Mouse (Mus musculus) T-helper 1 cell (primary cell): ENCODE data around the gene Vps13d.

ENCODE experiments used
- in situ Hi-C: fragments of 300-600 bp; cut with MboI, MseI; formaldehyde crosslinking; loops from one replicate; pipeline ENCODE4 v1.15.1; 2025; ENCODE audit warnings: high pct_unique_total_duplicates

Gene Vps13d

GRCm38 (mm10) chr4:145086509-145086908 is 108.3 kb downstream of the Vps13d start:
- in situ Hi-C loops = no loop called here

- in situ Hi-C loops = no loop called here
Measured at GRCm38 (mm10) chr4:145079324-145079723, 115.5 kb downstream of the Vps13d start.

- in situ Hi-C loops = no loop called here
Measured at GRCm38 (mm10) chr4:145074276-145074675, 120.5 kb downstream of the Vps13d start.

GRCm38 (mm10) chr4:145073728-145074127 is 121.1 kb downstream of the Vps13d start:
- in situ Hi-C loops = no loop called here

- in situ Hi-C loops = no loop called here
Measured at GRCm38 (mm10) chr4:145071942-145072341, 122.9 kb downstream of the Vps13d start.

DNA sequence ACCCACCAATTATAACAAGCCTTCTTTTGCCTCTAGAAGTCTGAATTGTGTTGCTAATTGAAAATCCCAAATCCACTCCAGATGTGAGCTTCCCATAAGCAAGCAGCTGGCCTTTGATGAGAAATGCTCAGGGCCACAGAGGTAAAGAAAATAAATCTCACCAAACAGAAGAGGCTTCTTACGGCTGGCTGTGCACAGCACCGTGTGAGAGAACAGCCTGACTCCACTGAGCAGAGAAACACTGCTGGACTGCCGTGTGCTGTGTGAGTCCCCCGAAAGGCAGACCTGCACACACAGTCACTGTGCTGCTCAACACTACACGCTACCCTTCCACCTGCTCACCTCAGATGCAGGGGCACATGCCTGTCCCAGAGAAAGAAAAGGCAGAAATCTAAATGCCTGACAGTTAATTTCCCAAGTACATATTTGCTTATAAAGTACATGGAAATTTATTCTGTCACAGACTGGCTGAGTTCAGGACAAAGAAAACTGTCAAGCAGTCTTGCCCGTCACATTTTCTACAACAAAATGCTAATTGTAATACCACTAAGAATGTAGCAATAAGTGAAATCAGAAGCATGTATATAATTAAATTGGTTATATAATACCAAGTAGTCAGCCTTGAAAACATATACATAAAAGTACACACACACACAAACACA is 127.7 kb downstream of the Vps13d start:
- in situ Hi-C loops = no loop called here

GRCm38 (mm10) chr4:145066336-145067018 is 128.3 kb downstream of the Vps13d start:
- in situ Hi-C loops = no loop called here

DNA sequence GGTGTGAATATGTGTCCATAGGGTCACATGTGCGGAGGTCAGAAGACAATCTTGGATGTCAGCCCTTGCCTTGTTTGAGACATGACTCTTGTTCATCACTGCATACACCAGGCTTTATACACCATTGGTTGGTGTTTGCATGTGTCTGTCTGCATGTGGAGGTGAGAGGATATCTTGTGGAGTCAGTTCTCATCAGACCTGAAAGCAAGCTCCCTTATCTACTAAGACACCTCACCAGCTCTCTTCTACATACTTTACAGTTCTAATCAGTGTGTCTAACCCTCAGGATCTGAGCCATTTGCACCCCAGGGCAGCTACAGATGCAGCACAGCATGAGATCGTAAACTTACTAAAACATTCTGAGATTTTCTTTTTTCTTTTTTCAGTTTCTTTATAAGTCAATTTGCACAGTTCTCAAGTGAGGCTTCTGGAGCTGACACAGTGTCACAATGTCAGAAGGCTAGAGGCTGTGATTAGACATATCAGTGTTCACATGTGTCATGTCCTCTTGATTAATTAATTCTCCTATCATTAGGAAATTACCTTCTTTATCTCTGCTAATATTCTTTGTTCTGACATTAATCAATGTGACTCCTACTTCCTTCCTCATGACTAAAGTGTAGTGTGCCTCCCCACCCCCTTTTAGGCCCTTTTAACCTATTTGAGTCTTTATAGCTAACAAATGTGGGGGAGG is 135.9 kb downstream of the Vps13d start:
- in situ Hi-C loops = no loop called here

DNA sequence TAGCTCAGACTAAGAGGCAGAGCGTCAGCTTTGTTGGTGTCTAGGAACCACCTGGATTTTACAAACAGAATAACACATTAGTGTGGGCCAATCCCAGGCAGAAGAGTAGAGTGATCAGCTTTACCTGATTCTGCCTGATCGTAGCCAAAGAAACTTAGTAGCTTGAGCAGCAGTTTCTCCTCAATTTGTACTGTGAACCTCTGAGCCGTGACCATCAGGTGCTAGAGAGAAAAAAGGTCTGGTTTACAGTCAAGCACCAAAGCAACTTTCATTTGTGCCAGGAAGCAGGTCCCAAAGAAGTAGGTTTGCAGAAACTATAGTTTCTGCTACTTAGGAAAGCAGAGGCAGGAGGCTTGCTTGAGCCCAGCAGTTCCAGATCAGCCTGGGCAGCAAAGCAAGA is 138.5 kb downstream of the Vps13d start:
- in situ Hi-C loops = no loop called here

DNA sequence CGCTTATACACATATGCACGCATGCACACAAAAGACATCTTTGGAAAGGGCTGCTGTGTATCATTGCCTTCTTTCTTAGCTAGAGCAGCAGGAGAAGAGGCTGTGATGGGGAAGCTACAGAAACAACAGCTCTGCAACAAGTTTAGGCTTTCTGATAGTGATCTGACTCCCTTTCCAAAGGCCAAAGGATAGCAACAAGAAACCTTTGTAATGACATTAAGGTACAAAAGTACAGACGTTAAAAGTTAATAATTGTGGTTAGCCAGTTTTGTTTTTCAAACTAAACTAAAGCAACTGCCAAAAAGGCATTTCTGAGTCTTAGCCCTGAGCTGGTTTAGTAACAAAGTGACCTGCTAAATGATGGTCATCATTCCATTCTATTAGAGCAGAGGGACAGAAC is 139.0 kb downstream of the Vps13d start:
- in situ Hi-C loops = no loop called here

- in situ Hi-C loops = no loop called here
Measured at GRCm38 (mm10) chr4:145054369-145054768, 140.4 kb downstream of the Vps13d start.

DNA sequence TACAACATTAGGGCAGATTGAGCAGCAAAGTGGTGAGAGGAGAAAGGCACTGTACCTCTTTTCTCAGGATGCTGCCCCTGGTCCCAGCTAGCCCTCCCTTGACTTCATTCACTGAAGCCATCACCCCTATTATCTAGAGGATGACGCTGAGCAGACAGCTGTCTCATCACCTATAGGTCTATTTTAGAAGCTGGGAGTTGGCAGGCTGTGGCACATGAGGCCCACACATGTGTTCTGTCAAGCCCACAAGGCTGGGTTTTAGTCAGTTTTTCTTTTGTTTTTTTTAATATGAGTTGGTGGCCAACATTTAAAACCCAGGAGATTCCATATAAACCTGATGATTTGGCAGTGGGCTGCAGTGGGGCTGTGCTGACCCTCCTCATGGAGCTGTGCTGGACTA is 142.1 kb downstream of the Vps13d start:
- in situ Hi-C loops = no loop called here

DNA sequence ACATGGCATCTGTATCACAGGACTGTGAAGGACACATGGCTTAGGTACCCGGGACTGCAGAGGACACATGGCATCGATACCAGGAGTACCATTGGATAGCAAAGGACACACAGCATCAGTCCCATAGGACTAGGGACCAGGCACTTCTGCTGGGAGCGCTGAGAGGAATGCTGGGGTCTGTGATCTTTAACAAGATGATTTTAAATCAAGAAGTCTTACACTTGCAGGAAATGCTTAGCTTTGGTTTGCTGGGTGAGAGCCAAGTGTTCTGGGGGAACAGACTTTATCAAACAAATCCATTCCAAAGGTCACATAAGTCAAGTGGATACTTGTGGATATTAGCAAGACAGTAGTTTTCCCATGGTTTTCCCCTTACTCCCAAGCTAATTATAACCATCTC is 142.5 kb downstream of the Vps13d start:
- in situ Hi-C loops = no loop called here

GRCm38 (mm10) chr4:145051209-145051969 is 143.4 kb downstream of the Vps13d start:
- in situ Hi-C loops = no loop called here

DNA sequence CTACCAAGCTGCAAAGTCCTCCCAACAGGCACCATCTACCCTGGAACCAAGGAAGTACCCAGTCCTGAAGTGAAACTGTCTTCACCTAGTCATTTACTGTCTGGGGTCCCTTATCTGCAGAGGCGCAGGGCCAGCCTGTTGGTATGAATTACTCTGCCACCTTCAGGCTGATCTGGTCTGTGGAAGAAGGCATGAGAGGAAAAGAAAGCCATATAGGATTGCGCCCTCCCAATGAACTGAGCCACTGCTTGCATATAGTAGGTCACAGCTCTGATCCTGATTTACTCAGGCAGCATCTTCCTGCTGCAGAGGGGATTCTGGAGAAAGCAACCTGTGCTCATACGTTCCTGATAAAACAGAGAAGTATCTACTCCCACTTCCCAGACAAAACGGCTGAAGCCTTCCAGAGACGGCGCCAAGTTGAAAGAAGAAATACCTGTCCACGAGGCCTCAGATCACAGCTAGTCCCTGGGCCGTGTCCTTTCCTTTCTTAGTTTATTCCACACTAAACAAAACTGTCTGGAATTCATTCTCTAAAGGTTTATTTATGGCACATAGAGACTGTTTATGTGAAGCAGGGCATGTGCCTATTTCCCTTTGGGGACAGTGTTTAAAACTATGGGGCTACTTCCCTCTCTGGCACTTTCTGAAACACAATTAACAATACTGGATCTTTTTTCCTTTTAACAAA is 144.1 kb downstream of the Vps13d start:
- in situ Hi-C loops = no loop called here

GRCm38 (mm10) chr4:145047964-145048363 is 146.8 kb downstream of the Vps13d start:
- in situ Hi-C loops = loop anchor here (5.0 kb wide), 1 partner anchor 161 kb away; no protein-coding TSS in a partner anchor

DNA sequence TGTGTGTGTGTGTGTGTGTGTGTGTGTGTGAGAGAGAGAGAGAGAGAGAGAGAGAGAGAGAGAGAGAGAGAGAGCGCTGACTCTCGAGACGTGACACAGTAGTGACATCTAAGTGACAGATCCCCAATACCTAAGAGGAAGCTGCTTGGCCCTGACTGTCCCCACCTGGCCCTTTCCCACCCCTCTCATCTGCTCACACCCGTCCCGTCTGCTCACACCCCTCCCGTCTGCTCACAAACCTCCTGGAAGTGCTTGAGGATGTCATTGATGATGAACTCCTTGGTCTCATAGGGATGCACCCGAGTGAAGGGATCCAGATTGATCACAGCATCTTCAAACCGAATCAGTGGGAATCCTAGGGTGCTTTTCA is 148.8 kb downstream of the Vps13d start:
- in situ Hi-C loops = loop anchor here (5.0 kb wide), 1 partner anchor 159 kb away; no protein-coding TSS in a partner anchor

DNA sequence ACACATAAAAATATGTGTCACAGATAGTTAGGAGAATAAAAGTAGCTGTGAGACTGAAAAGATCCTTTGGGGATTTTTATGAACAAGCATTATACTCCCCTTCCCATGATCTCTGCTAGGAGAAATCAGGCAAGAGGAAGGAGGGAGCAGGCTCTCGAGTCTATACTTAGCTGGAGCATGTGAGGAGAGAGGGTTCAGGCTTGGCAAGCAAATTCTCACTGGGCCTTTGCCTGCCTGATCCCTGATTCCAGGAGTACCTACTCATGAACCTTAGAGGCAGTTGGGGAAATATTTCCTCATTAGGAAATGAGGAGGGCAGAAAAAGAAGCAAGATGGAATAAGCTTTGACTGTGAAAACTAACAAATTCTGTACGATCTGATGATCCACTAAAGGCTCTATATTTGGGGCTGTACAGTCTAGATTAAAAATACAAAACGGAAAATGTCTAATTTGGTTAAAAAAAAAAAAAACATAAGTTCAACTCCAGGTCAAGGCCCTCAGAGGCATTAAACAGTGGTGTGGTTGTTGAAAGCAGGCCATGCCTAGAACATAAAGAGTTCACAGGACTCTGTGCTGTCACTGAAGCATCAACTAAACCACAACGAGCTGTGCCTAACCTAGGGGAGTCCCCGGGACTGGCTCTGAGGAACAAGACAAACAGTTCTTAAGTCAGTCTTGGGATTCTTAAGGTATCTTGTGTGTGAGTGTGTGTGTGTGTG is 149.3 kb downstream of the Vps13d start:
- in situ Hi-C loops = loop anchor here (5.0 kb wide), 1 partner anchor 158 kb away; no protein-coding TSS in a partner anchor

DNA sequence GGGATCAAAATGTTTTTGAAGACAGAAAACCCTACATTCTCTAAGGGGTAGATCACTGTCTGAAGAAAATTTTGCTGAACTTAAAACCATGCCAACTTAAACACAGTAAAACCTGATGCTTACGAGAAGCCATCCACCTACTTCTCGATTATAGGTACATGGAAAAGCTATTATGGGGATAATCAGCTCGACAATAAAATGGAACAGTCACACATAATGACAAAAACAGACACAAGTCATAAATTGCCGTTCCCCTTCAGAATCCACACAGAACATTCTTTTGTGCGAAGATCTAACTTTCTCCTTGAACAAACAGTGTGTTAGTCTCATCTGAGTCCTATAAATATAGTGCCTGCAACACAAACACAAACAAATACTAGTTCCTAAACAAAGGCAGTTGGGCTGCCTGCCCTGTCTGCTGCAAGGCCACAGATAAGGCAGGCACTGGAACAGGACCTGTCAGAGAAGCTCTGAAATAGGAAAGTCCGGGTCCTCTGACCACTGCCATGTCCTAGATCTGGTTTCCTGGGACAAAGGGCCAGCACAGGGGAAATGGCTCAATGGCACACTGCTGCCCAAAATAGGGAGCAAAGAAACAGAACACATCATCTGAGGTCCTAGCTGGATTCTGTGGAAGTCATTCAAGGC is 153.5 kb downstream of the Vps13d start:
- in situ Hi-C loops = no loop called here
